Mouse (Mus musculus) megakaryocyte, adult 5-6 weeks (primary cell): ENCODE data around the gene Enpp5. TPM values are rescaled to one million over a fixed set of nuclear protein-coding genes. Genes with fewer than 3 reads are reported as not detected.

Experiments used
- ATAC-seq: 2 replicates; pipeline ENCODE4 v1.8.0; 2016; ENCODE audit warnings: mild to moderate bottlenecking, inconsistent platforms; ENCODE audit not compliant: poor library complexity, severe bottlenecking
- total RNA-seq, 2 experiments: library from RNA; stranded (forward) in 1 of 2; stranded (reverse) in 1 of 2; fragments of 153-499, 151-499 nt in 1 of 2; fragments of 221-1000, 200-1000 nt in 1 of 2; gene quantifications; 2 replicates each; pipeline versions ENCODE4 v1.2.3 to v1.2.4; 2015 to 2017

Enpp5 gene
- total RNA-seq, 2 experiments from 2014 or later: 1.2 to 4.5 TPM

GRCm38 (mm10) chr17:44090916-44091315 is 12.3 kb downstream of the Enpp5 start:
- ATAC-seq: no peak

GRCm38 (mm10) chr17:44091512-44091911 is 12.9 kb downstream of the Enpp5 start:
- no peak for ATAC-seq

- ATAC-seq: no peak
These were observed 21.9 kb downstream of the Enpp5 start for GRCm38 (mm10) chr17:44100486-44100885.

- ATAC-seq: peak; percentile 11; the same call in 1 of the 2 replicates
These were observed 22.3 kb downstream of the Enpp5 start for GRCm38 (mm10) chr17:44100906-44101305.

GRCm38 (mm10) chr17:44101961-44102360 is 23.3 kb downstream of the Enpp5 start:
- no peak for ATAC-seq

GRCm38 (mm10) chr17:44105287-44106138 is 26.9 kb downstream of the Enpp5 start, which contains the start of gene Enpp4:
Gene Enpp4, minus strand, starts transcription at chr17:44105809.
- peak; percentile 88 for ATAC-seq

- no peak for ATAC-seq
These were observed 29.7 kb downstream of the Enpp5 start for GRCm38 (mm10) chr17:44108331-44108730.

GRCm38 (mm10) chr17:44116584-44116983 is 38.0 kb downstream of the Enpp5 start:
- ATAC-seq: no peak

- no peak for ATAC-seq
These were observed 39.1 kb downstream of the Enpp5 start for GRCm38 (mm10) chr17:44117721-44118120.

GRCm38 (mm10) chr17:44118231-44118630 is 39.6 kb downstream of the Enpp5 start:
- no peak for ATAC-seq

- peak; percentile 51 for ATAC-seq
These were observed 42.9 kb downstream of the Enpp5 start for GRCm38 (mm10) chr17:44121366-44122100.

GRCm38 (mm10) chr17:44129092-44129750 is 50.6 kb downstream of the Enpp5 start:
- ATAC-seq: no peak

GRCm38 (mm10) chr17:44130429-44130828 is 51.8 kb downstream of the Enpp5 start:
- peak; percentile 84 for ATAC-seq

GRCm38 (mm10) chr17:44134106-44134505 is 55.5 kb downstream of the Enpp5 start:
- no peak for ATAC-seq

GRCm38 (mm10) chr17:44134545-44134944 is 55.9 kb downstream of the Enpp5 start:
- ATAC-seq: no peak

- no peak for ATAC-seq
These were observed 57.4 kb downstream of the Enpp5 start for GRCm38 (mm10) chr17:44136018-44136417.

Other genes with a start within 250 kb of the Enpp5 start
- gene Enpp4, start 27.0 kb downstream of the Enpp5 start, total RNA-seq (2015): 2.1 and 4.2 TPM in 2 replicates
- gene Enpp4, start 27.0 kb downstream of the Enpp5 start, total RNA-seq (2017): 2.5 and 3.0 TPM in 2 replicates
- gene Clic5, start 109.8 kb downstream of the Enpp5 start, total RNA-seq (2015): 0.09 and 0.14 TPM in 2 replicates
- 0.04 and 0.15 TPM in 2 replicates for gene Clic5, start 109.8 kb downstream of the Enpp5 start, total RNA-seq (2017)